Mouse (Mus musculus): Measurements from ENCODE around the gene Epha10. TPM values are rescaled to one million over a fixed set of nuclear protein-coding genes. Genes with fewer than 3 reads are reported as not detected.

Epha10 gene
- total and polyA plus RNA-seq, 2 experiments from 2014 or later: 13.7 to 49.6 TPM

DNA sequence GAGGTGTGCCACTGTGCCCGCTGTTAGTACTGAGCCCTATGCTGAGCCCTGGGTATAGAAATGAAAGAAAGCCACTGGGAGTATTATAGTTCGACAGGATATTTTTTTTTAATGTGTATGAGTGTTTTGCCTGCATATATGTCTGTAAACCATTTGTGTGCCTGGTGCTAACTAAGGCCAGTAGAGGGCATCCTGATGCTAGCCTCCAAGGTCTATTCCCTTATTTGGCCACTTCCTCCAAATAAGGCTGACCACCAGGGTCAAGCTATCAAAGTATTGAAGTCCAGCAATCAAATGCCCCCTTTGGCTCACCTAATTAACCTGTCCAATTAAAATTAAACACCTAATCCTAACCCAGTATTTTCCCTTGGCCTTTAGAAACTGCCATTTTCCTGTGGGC, 64.3 kb downstream of the Epha10 start:
- ATAC-seq: no peak
- no peaks in the 10 kb centered on the region for H3K27me3 ChIP-seq (ENCODE audit: insufficient read depth, low read length)
- H3K4me3 ChIP-seq (ENCODE audit: low read length): no peak overlapping the region
- no peaks in the 10 kb centered on the region for H3K4me1 ChIP-seq (ENCODE audit: insufficient read depth, low read length)
- H3K4me2 ChIP-seq (ENCODE audit: low read depth, low read length): no peak overlapping the region
- peaks cover 10% of the 10 kb centered on the region for H3K36me3 ChIP-seq (ENCODE audit: insufficient read depth, low read length)
- peak; percentile 61 for DNase-seq (ENCODE audit: low spot score)
- no peak overlapping the region for H3K9ac ChIP-seq (replicated peaks; ENCODE audit: low read length)
- H3K27ac ChIP-seq: no peak overlapping the region
- H3K9me3 ChIP-seq (ENCODE audit: low read length): no peaks in the 10 kb centered on the region
- 62% methylated on average over 2 of the region's 2 CpGs for WGBS
- peak; percentile 64 for TF ChIP-seq CTCF (IDR thresholded peaks at IDR 0.05; ENCODE audit: low read depth)

DNA sequence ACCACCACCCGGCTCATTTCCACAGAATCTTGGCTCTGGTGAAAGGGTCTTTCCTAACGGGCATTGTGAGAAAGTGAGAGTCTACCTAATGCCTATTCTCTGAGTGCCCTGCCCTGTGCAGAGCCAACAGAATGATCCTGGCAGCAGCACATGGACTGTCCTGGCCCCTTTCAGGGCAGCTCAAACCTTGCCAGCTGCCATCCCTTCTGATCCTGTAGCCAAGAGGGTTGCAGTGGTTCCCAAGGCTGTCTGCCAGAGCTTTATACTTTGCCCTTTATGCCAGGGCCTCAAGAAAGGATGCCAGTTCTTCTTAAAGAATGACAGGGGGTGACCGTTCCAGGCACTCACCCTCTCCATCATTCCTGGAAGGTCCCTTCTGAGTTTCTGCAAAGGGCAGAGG, 68.8 kb downstream of the Epha10 start:
- DNase-seq (ENCODE audit: low spot score) (peak; percentile 65), ATAC-seq (peak; percentile 77; the same call in 1 of the 2 replicates)
- no peak overlapping the region for H3K4me2 ChIP-seq (ENCODE audit: low read depth, low read length)
- WGBS: 51% methylated on average over 3 of the region's 3 CpGs
- H3K4me3 ChIP-seq (ENCODE audit: low read length): no peak overlapping the region
- H3K4me1 ChIP-seq (ENCODE audit: insufficient read depth, low read length): no peaks in the 10 kb centered on the region
- H3K27me3 ChIP-seq (ENCODE audit: insufficient read depth, low read length): no peaks in the 10 kb centered on the region
- TF ChIP-seq CTCF (IDR thresholded peaks at IDR 0.05; ENCODE audit: low read depth): no peak
- no peak overlapping the region for H3K9ac ChIP-seq (replicated peaks; ENCODE audit: low read length)
- H3K9me3 ChIP-seq (ENCODE audit: low read length): no peaks in the 10 kb centered on the region
- H3K36me3 ChIP-seq (ENCODE audit: insufficient read depth, low read length): no peaks in the 10 kb centered on the region
- H3K27ac ChIP-seq: no peak overlapping the region

DNA sequence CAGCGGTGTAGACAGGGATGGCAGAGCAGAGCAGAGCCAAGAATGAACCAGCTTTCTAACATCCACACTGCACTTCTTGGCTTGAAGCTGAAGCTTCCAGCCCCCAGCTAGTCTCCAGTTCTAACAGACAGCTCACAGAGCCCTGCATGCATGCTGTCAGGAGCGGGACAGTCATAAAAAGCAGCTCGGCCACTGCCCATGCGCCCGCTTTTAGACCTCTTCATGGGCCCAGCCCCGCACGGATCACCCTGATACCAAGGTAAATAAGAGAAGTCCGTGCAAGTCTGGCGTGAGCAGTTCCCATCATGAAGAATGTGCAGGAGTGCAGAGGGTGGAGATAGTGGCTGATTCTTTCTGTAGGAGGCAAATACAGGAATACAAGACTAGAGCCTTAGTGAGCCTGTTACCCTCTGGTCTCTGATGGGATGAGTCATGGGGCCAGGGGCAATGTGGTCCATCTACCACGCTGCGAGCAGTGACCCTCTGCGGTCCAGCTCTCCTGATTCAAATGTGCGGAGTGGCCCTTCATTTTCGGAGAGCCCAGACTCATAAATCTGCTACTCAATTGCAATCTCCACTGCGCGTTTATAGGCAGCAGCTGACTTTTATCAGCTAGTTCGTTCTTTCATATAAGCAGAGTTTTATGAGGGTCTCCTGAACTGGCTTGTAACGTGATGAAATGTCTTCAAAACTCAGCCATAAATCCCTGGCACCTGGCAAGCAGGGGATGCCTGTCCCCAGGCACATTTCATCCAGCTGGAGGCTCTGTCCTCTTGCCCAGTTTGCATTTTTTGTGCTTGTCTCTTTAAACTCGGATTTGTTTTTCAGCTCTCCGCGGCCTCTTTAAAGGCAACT, 69.7 kb downstream of the Epha10 start:
- H3K27me3 ChIP-seq (ENCODE audit: insufficient read depth, low read length): no peaks in the 10 kb centered on the region
- no peak for ATAC-seq
- H3K4me3 ChIP-seq (ENCODE audit: low read length): no peak overlapping the region
- no peak overlapping the region for H3K9ac ChIP-seq (replicated peaks; ENCODE audit: low read length)
- WGBS: 77% methylated on average over 21 of the region's 21 CpGs
- no peaks in the 10 kb centered on the region for H3K9me3 ChIP-seq (ENCODE audit: low read length)
- no peak overlapping the region for H3K4me2 ChIP-seq (ENCODE audit: low read depth, low read length)
- no peak for TF ChIP-seq CTCF (IDR thresholded peaks at IDR 0.05; ENCODE audit: low read depth)
- DNase-seq (ENCODE audit: low spot score): no peak
- H3K27ac ChIP-seq: no peak overlapping the region
- H3K36me3 ChIP-seq (ENCODE audit: insufficient read depth, low read length): no peaks in the 10 kb centered on the region
- H3K4me1 ChIP-seq (ENCODE audit: insufficient read depth, low read length): no peaks in the 10 kb centered on the region

DNA sequence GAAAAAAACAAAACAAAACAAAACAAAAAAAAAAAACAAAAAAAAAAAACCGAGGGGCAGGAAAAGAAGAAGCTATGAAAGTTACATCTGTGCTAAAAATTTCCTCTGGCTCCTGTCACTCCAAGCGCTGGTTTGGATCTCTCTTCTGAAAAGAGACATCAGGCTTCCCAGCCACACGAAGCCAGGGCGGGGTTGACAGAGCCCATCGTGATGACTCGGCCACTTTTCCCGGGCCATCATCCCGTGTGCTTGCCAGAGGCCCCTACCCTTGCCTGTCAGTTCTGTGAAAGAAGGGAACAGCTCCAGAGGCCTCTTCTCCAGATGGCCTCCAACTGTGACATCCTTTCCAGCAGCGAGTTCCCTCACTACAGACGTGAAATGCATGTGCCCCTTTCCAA, 70.3 kb downstream of the Epha10 start:
- no peak for TF ChIP-seq CTCF (IDR thresholded peaks at IDR 0.05; ENCODE audit: low read depth)
- WGBS: 36% methylated on average over 10 of the region's 10 CpGs
- H3K9me3 ChIP-seq (ENCODE audit: low read length): no peaks in the 10 kb centered on the region

DNA sequence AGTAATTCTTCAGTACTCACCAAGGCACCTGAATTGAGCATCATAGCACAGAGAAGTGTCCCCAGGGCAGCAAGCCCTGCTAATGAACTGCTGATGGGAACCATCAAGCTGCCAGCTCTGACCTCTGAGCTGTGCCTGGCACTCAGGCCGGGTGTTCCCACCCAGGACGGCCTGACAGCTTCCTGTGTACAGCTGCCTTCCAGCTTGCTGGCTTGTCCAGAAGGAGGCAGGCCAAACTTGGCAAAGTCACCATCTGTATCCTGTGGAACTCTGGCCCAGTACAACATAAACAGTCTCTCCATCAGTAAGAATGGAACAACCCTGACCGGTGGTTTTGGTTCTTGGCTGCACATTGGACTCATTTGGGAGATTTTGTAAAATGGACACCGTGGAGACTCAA, 72.8 kb downstream of the Epha10 start:
- DNase-seq (ENCODE audit: low spot score) (no peak), ATAC-seq (no peak)
- no peak for TF ChIP-seq CTCF (IDR thresholded peaks at IDR 0.05; ENCODE audit: low read depth)
- Histone ChIP-seq H3K27ac (no peak overlapping the region), H3K4me3 (ENCODE audit: low read length) (no peak overlapping the region), H3K36me3 (ENCODE audit: insufficient read depth, low read length) (no peaks in the 10 kb centered on the region), H3K9me3 (ENCODE audit: low read length) (no peaks in the 10 kb centered on the region), H3K27me3 (ENCODE audit: insufficient read depth, low read length) (no peaks in the 10 kb centered on the region), H3K4me2 (ENCODE audit: low read depth, low read length) (no peak overlapping the region), H3K4me1 (ENCODE audit: insufficient read depth, low read length) (no peaks in the 10 kb centered on the region), H3K9ac (replicated peaks; ENCODE audit: low read length) (no peak overlapping the region)
- WGBS: 72% methylated on average over 4 of the region's 4 CpGs

More for the DNA sequence above, 70.3 kb downstream of the Epha10 start:
- Histone ChIP-seq H3K27ac (no peak overlapping the region), H3K9ac (replicated peaks; ENCODE audit: low read length) (no peak overlapping the region), H3K4me2 (ENCODE audit: low read depth, low read length) (no peak overlapping the region), H3K36me3 (ENCODE audit: insufficient read depth, low read length) (no peaks in the 10 kb centered on the region), H3K4me1 (ENCODE audit: insufficient read depth, low read length) (no peaks in the 10 kb centered on the region), H3K27me3 (ENCODE audit: insufficient read depth, low read length) (no peaks in the 10 kb centered on the region), H3K4me3 (ENCODE audit: low read length) (no peak overlapping the region)
- ATAC-seq (no peak), DNase-seq (ENCODE audit: low spot score) (no peak)

DNA sequence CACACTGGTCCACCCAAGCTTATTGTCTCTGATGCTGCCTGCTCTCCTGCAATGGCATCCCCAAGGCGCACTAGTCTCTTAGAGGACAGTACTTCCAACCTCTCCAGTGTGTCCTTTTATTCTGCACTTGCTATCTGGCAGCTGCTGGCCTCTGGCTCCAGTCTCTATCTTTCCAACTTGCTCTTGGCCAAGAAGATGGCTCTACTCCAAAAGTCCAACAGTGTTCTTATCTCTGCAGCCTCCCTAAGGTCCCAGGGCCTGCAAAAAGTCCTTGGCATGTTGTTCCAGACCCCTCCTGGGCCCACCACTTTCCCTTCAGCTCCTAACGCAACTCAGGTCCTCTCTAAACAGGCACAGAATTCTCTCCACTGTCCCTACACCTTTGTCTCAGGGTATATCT, 76.6 kb downstream of the Epha10 start:
- 92% methylated on average over 2 of the region's 2 CpGs for WGBS

DNA sequence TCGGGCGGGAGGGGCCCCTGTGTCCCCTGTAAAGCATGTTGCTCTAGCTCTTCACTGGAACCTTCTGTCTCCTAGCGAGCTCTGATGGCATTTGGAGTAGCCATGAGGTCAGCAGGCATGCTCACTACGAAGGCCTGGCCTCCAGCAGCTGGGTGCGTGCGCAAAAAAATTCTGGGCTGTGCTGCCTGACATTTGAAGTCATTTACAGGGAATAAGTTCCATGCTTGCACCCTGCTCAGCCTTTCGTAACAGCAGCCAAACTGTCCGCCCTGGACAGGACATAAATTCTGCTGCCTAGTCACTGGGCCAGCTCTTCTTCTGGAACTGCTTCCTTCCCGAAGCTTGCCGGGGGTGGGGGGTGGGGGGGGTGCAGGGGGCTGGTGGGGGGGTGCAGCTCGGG, 78.4 kb downstream of the Epha10 start:
- DNase-seq (ENCODE audit: low spot score) (no peak), ATAC-seq (no peak)
- Histone ChIP-seq H3K9me3 (ENCODE audit: low read length) (no peaks in the 10 kb centered on the region), H3K4me1 (ENCODE audit: insufficient read depth, low read length) (no peaks in the 10 kb centered on the region), H3K9ac (replicated peaks; ENCODE audit: low read length) (no peak overlapping the region), H3K27ac (no peak overlapping the region), H3K4me2 (ENCODE audit: low read depth, low read length) (no peak overlapping the region), H3K27me3 (ENCODE audit: insufficient read depth, low read length) (no peaks in the 10 kb centered on the region), H3K4me3 (ENCODE audit: low read length) (no peak overlapping the region), H3K36me3 (ENCODE audit: insufficient read depth, low read length) (no peaks in the 10 kb centered on the region)
- 59% methylated on average over 11 of the region's 11 CpGs for WGBS
- no peak for TF ChIP-seq CTCF (IDR thresholded peaks at IDR 0.05; ENCODE audit: low read depth)

More for the DNA sequence above, 76.6 kb downstream of the Epha10 start:
- Histone ChIP-seq H3K4me1 (ENCODE audit: insufficient read depth, low read length) (no peaks in the 10 kb centered on the region), H3K27me3 (ENCODE audit: insufficient read depth, low read length) (no peaks in the 10 kb centered on the region), H3K4me3 (ENCODE audit: low read length) (no peak overlapping the region), H3K9me3 (ENCODE audit: low read length) (no peaks in the 10 kb centered on the region), H3K36me3 (ENCODE audit: insufficient read depth, low read length) (no peaks in the 10 kb centered on the region), H3K4me2 (ENCODE audit: low read depth, low read length) (no peak overlapping the region), H3K27ac (no peak overlapping the region), H3K9ac (replicated peaks; ENCODE audit: low read length) (no peak overlapping the region)
- no peak for ATAC-seq
- TF ChIP-seq CTCF (IDR thresholded peaks at IDR 0.05; ENCODE audit: low read depth): no peak
- no peak for DNase-seq (ENCODE audit: low spot score)

All from hindbrain, postnatal 0 days (tissue).